In the genomic region with DNA sequence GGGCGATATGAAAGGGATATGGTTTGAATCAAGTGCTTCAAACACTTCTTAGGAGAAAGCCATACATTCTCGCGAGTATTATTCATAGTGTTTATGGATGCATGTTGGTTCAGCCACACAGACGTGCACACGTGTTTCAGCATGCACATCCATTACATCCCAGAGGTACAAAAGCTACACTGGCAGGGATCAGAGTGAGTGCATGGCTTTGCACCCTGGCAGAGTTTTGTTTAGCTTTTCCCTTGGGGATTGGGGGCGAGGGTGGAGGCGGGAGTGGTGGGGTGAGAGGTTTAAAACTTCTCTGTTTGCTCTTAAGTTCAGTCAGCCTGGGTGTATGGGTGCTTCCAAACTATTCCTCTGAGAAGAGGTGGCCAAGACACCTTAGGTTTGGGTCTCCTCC, we compare ENCODE assay signal across 9 mouse cellular contexts. TPM values are rescaled to one million over a fixed set of nuclear protein-coding genes. Genes with fewer than 3 reads are reported as not detected.
DNase-seq lines count a peak whose midpoint lies in the region; ATAC-seq and TF ChIP-seq lines count a peak whose summit lies in the region.
"Had no signal": no experiment of that assay in that cellular context is flagged by ENCODE, and none has a peak within 500 bp of the region (broad histone marks: within the 10 kb centered on the region; RNA-seq: fewer than 3 reads in every experiment).

No protein-coding gene starts in this region.

- peaks cover 8% of the 10 kb centered on the region for H3K4me1 ChIP-seq in lung, adult 2 months (ENCODE audit: control insufficient read depth, insufficient read depth, low read length)
- peaks cover 17% of the 10 kb centered on the region for H3K4me1 ChIP-seq in forebrain, embryonic 13.5 days
- 0 out of 2 replicates have a peak, but pooled peaks cover 6% of the 10 kb centered on the region for H3K4me1 ChIP-seq in limb, embryonic 14.5 days (ENCODE audit: control insufficient read depth, insufficient read depth, low read length)

- ATAC-seq in forebrain, embryonic 13.5 days, result no peak
- no peak for ATAC-seq in limb, embryonic 14.5 days (ENCODE audit: low FRiP score, low read depth)
- no peak for ATAC-seq in erythroid progenitor cell, adult 5-6 weeks (replicated peaks; ENCODE audit: low FRiP score, poor library complexity, severe bottlenecking)

- H3K9ac ChIP-seq in forebrain, embryonic 13.5 days, result no peak overlapping the region
- 0 out of 2 replicates have a peak overlapping the region, but pooled peaks have one; percentile 71 for H3K9ac ChIP-seq in limb, embryonic 14.5 days (ENCODE audit: low read depth, low read length, severe bottlenecking)

- no peaks in the 10 kb centered on the region for H3K36me3 ChIP-seq in forebrain, embryonic 13.5 days (ENCODE audit: poor library complexity, severe bottlenecking)
- no peaks in the 10 kb centered on the region for H3K36me3 ChIP-seq in limb, embryonic 14.5 days (ENCODE audit: control insufficient read depth, insufficient read depth, low read length)

- TF ChIP-seq CTCF in lung, adult 2 months (IDR thresholded peaks at IDR 0.05; ENCODE audit: insufficient read depth, low read length), result no peak

- H3K27ac ChIP-seq in forebrain, embryonic 13.5 days, result no peak overlapping the region
- no peak overlapping the region for H3K27ac ChIP-seq in limb, embryonic 14.5 days (replicated peaks; ENCODE audit: low read depth, low read length)

- peaks cover 30% of the 10 kb centered on the region for H3K27me3 ChIP-seq in forebrain, embryonic 13.5 days
- peaks cover 20% of the 10 kb centered on the region; the same call in 1 of the 2 replicates for H3K27me3 ChIP-seq in limb, embryonic 14.5 days (ENCODE audit: control insufficient read depth, insufficient read depth, low read length)

- no peaks in the 10 kb centered on the region for H3K9me3 ChIP-seq in forebrain, embryonic 13.5 days (replicated peaks)
- H3K9me3 ChIP-seq in limb, embryonic 14.5 days (ENCODE audit: control insufficient read depth, low read length), result no peaks in the 10 kb centered on the region

- peak overlapping the region; percentile 93 for H3K4me2 ChIP-seq in forebrain, embryonic 13.5 days
- H3K4me2 ChIP-seq in limb, embryonic 14.5 days (replicated peaks; ENCODE audit: low read depth, low read length, severe bottlenecking), result peak overlapping the region; percentile 97

- TF ChIP-seq POLR2A in lung, adult 2 months (IDR thresholded peaks at IDR 0.05; ENCODE audit: borderline replicate concordance, extremely low read depth, low read depth, low read length), result no peak
- TF ChIP-seq POLR2A in limb, embryonic 14.5 days (IDR thresholded peaks at IDR 0.05; ENCODE audit: borderline replicate concordance, extremely low read depth, insufficient read depth, insufficient read length), result no peak

- DNase-seq in lung, adult 2 months, result no peak
- no peak for DNase-seq in lung, postnatal 10 days
- no peak for DNase-seq in limb, embryonic 14.5 days (ENCODE audit: low spot score)
- DNase-seq in retina, embryonic 14.5 days (ENCODE audit: low spot score), result peak; percentile 43
- DNase-seq in spleen, postnatal 10 days (ENCODE audit: low spot score in 2 of 2), result no peak
- no peak for DNase-seq in adrenal gland, postnatal 25 days
- DNase-seq: gastrocnemius, postnatal 36 days had no signal

- WGBS in lung, adult 2 months, result 3% methylated on average over 7 of the region's 7 CpGs
- 2% methylated on average over 7 of the region's 7 CpGs for WGBS in forebrain, embryonic 13.5 days
- WGBS in limb, embryonic 14.5 days, result 2% methylated on average over 7 of the region's 7 CpGs

- peak overlapping the region; percentile 72 for H3K4me3 ChIP-seq in lung, adult 2 months (replicated peaks; ENCODE audit: extremely low read depth, low read depth, low read length)
- peak overlapping the region; percentile 62 for H3K4me3 ChIP-seq in forebrain, embryonic 13.5 days
- peak overlapping the region; percentile 76 for H3K4me3 ChIP-seq in limb, embryonic 14.5 days (replicated peaks; ENCODE audit: low read length)

RNA-seq across cellular contexts. Expression of gene Prkch, which starts 1.3 kb away (rescaled TPM):
- 39.2 and 41.8 TPM in 2 replicates for polyA plus RNA-seq in lung, adult 2 months (2012; rRNA removed)
- 2.1 and 3.1 TPM in 2 replicates for polyA plus RNA-seq in forebrain, embryonic 13.5 days (2015; fragmentation: Nextera tagmentation; extraction: Ambion mirVana)
- polyA plus RNA-seq in limb, embryonic 14.5 days (2012; rRNA removed), result 7.6 and 9.3 TPM in 2 replicates
- 17.2 and 17.9 TPM in 2 replicates for polyA plus RNA-seq in limb, embryonic 14.5 days (2014; fragmentation: Nextera tagmentation; extraction: Ambion mirVana)
- total RNA-seq in erythroid progenitor cell, adult 5-6 weeks (2015; ENCODE audit: low replicate concordance), result 2.5 and 5.0 TPM in 2 replicates
- 2.6 and 3.4 TPM in 2 replicates for total RNA-seq in erythroid progenitor cell, adult 5-6 weeks (2017; ENCODE audit: low replicate concordance)
- 13.6 and 15.2 TPM in 2 replicates for total RNA-seq in adrenal gland, postnatal 25 days (2021)

RNA-seq across cellular contexts. Expression of gene Tmem30b, which starts 39.7 kb away (rescaled TPM):
- 15.5 and 18.4 TPM in 2 replicates for polyA plus RNA-seq in lung, adult 2 months (2012; rRNA removed)
- 0.16 and 0.21 TPM in 2 replicates for polyA plus RNA-seq in forebrain, embryonic 13.5 days (2015; fragmentation: Nextera tagmentation; extraction: Ambion mirVana)
- 13.8 and 19.8 TPM in 2 replicates for polyA plus RNA-seq in limb, embryonic 14.5 days (2012; rRNA removed)
- polyA plus RNA-seq in limb, embryonic 14.5 days (2014; fragmentation: Nextera tagmentation; extraction: Ambion mirVana), result 16.9 and 17.0 TPM in 2 replicates
- total RNA-seq in erythroid progenitor cell, adult 5-6 weeks (2015; ENCODE audit: low replicate concordance), result not detected in 2 replicates
- 0.51 TPM in 1 of 2 replicates, not detected in the other for total RNA-seq in erythroid progenitor cell, adult 5-6 weeks (2017; ENCODE audit: low replicate concordance)
- total RNA-seq in adrenal gland, postnatal 25 days (2021), result 0.38 TPM in 1 of 2 replicates, not detected in the other

Comparison
In these comparisons a context has a peak if more than half of its experiments do, and no peak if none do; other contexts are left out.
1. RNA of gene Tmem30b, which starts 39.7 kb away (polyA plus RNA-seq): 13.8 to 19.8 TPM in limb, embryonic 14.5 days and 15.5 to 18.4 TPM in lung, adult 2 months; 0.16 to 0.21 TPM in forebrain, embryonic 13.5 days; every median in the first group is over 10 times any median in the second.
2. Peak in every context shown above with its lines, with median percentiles within 50 percentile points of each other: H3K4me3 ChIP-seq.